Mouse (Mus musculus) liver, embryonic 15.5 days (tissue): ENCODE measurements around the gene Tmco4. TPM values are rescaled to one million over a fixed set of nuclear protein-coding genes. Genes with fewer than 3 reads are reported as not detected.
A peak's percentile ranks its signal among the peaks of the same experiment; 100 is the strongest.

Source experiments
- ATAC-seq: fragments of 200-750 bp; cut with Nextera tagmentation; 2 replicates; pipeline ENCODE4 v1.8.0; 2017; ENCODE audit warnings: moderate number of reproducible peaks, mild to moderate bottlenecking, moderate library complexity; ENCODE audit not compliant: insufficient read depth
- H3K27ac ChIP-seq: fragments of 300-500 bp; sonication (generic); replicated peaks from 2 replicates; pipeline ENCODE4 v1.5.1; 2015; ENCODE audit warnings: mild to moderate bottlenecking, inconsistent platforms
- H3K27me3 ChIP-seq: fragments of 300-500 bp; sonication (generic); 2 replicates; pipeline ENCODE4 v1.6.1; 2015; ENCODE audit warnings: mild to moderate bottlenecking, inconsistent platforms
- H3K36me3 ChIP-seq: fragments of 300-500 bp; sonication (generic); replicated peaks from 2 replicates; pipeline ENCODE4 v1.6.1; 2015; ENCODE audit warnings: moderate library complexity, mild to moderate bottlenecking, inconsistent platforms
- H3K4me1 ChIP-seq: fragments of 300-500 bp; sonication (generic); replicated peaks from 2 replicates; pipeline ENCODE4 v1.6.1; 2015; ENCODE audit warnings: inconsistent platforms
- H3K4me2 ChIP-seq: fragments of 300-500 bp; sonication (generic); 2 replicates; pipeline ENCODE4 v1.6.1; 2015; ENCODE audit warnings: moderate library complexity, mild to moderate bottlenecking, inconsistent platforms
- H3K4me3 ChIP-seq: fragments of 300-500 bp; sonication (generic); replicated peaks from 2 replicates; pipeline ENCODE4 v1.5.1; 2015; ENCODE audit warnings: mild to moderate bottlenecking, inconsistent platforms
- H3K9ac ChIP-seq: fragments of 300-500 bp; sonication (generic); 2 replicates; pipeline ENCODE4 v1.6.1; 2015; ENCODE audit warnings: moderate library complexity, mild to moderate bottlenecking, inconsistent platforms
- H3K9me3 ChIP-seq: fragments of 300-500 bp; sonication (generic); replicated peaks from 2 replicates; pipeline ENCODE4 v1.6.1; 2016; ENCODE audit warnings: inconsistent platforms
- WGBS: fragments of 180-500 bp; shearing (Covaris S2); methylation state at CpG from one replicate; pipeline ENCODE4 v1.1.7; 2015; ENCODE audit warnings: mixed read lengths; ENCODE audit not compliant: insufficient replicate concordance; 5-methylcytosine and 5-hydroxymethylcytosine counted together
- polyA plus RNA-seq: library from polyadenylated mRNA; unstranded; fragments of >200 nt; fragmentation: Nextera tagmentation; extraction: Ambion mirVana; gene quantifications from 2 replicates; pipeline ENCODE4 v1.2.1, GENCODE M21; 2015

Tmco4 gene
- polyA plus RNA-seq, 1 experiment from 2014 or later: 2.9 TPM

- no peaks in the 10 kb centered on the region for H3K4me1 ChIP-seq
- H3K9ac ChIP-seq: no peak overlapping the region
- no peaks in the 10 kb centered on the region for H3K27me3 ChIP-seq
- peaks cover 5% of the 10 kb centered on the region; the same call in 1 of the 2 replicates for H3K36me3 ChIP-seq
- 61% methylated on average over 2 of the region's 2 CpGs for WGBS
- H3K9me3 ChIP-seq: no peaks in the 10 kb centered on the region
- H3K4me2 ChIP-seq: no peak overlapping the region
- no peak overlapping the region for H3K4me3 ChIP-seq
- H3K27ac ChIP-seq: no peak overlapping the region
- ATAC-seq: no peak
These were observed 28.3 kb downstream of the Tmco4 start for GRCm38 (mm10) chr4:139001026-139001425.

- no peaks in the 10 kb centered on the region for H3K27me3 ChIP-seq
- H3K4me2 ChIP-seq: no peak overlapping the region
- no peak overlapping the region for H3K9ac ChIP-seq
- no peaks in the 10 kb centered on the region for H3K4me1 ChIP-seq
- 15% methylated on average over 6 of the region's 6 CpGs for WGBS
- no peak overlapping the region for H3K4me3 ChIP-seq
- H3K27ac ChIP-seq: no peak overlapping the region
- H3K9me3 ChIP-seq: no peaks in the 10 kb centered on the region
- no peak for ATAC-seq
- H3K36me3 ChIP-seq: peaks cover 5% of the 10 kb centered on the region; the same call in 1 of the 2 replicates
These were observed 28.7 kb downstream of the Tmco4 start for GRCm38 (mm10) chr4:139001433-139001832.

DNA sequence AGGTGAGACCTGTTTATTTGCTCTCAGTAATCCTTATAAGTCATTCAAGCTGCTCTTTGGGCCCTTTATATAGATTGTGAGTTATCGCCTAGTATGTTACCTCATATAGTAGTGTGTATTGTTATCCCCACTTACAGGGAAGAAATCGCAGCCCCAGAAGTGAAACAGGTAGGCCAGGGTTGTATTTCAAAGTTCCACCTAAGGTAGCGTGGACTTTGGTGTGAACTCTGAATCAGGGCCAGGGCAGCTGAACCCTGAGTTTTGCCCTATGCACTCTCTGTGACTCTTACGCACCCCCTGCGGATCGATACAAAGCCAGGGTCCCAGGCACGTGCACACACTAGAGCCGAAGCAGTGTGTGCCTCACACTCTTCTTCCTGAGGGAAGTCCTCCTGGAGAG lies 31.4 kb downstream of the Tmco4 start:
- no peak for ATAC-seq
- no peak overlapping the region for H3K27ac ChIP-seq
- no peaks in the 10 kb centered on the region for H3K4me1 ChIP-seq
- no peak overlapping the region for H3K9ac ChIP-seq
- WGBS: 64% methylated on average over 8 of the region's 8 CpGs
- no peak overlapping the region for H3K4me3 ChIP-seq
- H3K4me2 ChIP-seq: no peak overlapping the region
- H3K27me3 ChIP-seq: no peaks in the 10 kb centered on the region
- H3K9me3 ChIP-seq: no peaks in the 10 kb centered on the region
- no peaks in the 10 kb centered on the region for H3K36me3 ChIP-seq

- Histone ChIP-seq H3K9me3 (no peaks in the 10 kb centered on the region), H3K27me3 (no peaks in the 10 kb centered on the region), H3K4me3 (no peak overlapping the region), H3K4me2 (no peak overlapping the region), H3K9ac (no peak overlapping the region), H3K4me1 (no peaks in the 10 kb centered on the region), H3K36me3 (no peaks in the 10 kb centered on the region), H3K27ac (no peak overlapping the region)
- no peak for ATAC-seq
- 46% methylated on average over 6 of the region's 6 CpGs for WGBS
These were observed 32.5 kb downstream of the Tmco4 start for GRCm38 (mm10) chr4:139005214-139005613.

GRCm38 (mm10) chr4:139007353-139007752 lies 34.7 kb downstream of the Tmco4 start:
- Histone ChIP-seq H3K27me3 (no peaks in the 10 kb centered on the region), H3K4me1 (no peaks in the 10 kb centered on the region), H3K27ac (no peak overlapping the region), H3K9me3 (no peaks in the 10 kb centered on the region), H3K36me3 (no peaks in the 10 kb centered on the region), H3K9ac (no peak overlapping the region), H3K4me3 (no peak overlapping the region), H3K4me2 (no peak overlapping the region)
- ATAC-seq: no peak
- 66% methylated on average over 3 of the region's 3 CpGs for WGBS

GRCm38 (mm10) chr4:139007981-139008536 lies 35.4 kb downstream of the Tmco4 start:
- 43% methylated on average over 6 of the region's 6 CpGs for WGBS
- H3K9me3 ChIP-seq: no peaks in the 10 kb centered on the region
- no peak overlapping the region for H3K4me3 ChIP-seq
- no peak overlapping the region for H3K9ac ChIP-seq
- no peaks in the 10 kb centered on the region for H3K27me3 ChIP-seq
- ATAC-seq: no peak
- no peaks in the 10 kb centered on the region for H3K36me3 ChIP-seq
- H3K4me1 ChIP-seq: no peaks in the 10 kb centered on the region
- H3K27ac ChIP-seq: no peak overlapping the region
- no peak overlapping the region for H3K4me2 ChIP-seq

DNA sequence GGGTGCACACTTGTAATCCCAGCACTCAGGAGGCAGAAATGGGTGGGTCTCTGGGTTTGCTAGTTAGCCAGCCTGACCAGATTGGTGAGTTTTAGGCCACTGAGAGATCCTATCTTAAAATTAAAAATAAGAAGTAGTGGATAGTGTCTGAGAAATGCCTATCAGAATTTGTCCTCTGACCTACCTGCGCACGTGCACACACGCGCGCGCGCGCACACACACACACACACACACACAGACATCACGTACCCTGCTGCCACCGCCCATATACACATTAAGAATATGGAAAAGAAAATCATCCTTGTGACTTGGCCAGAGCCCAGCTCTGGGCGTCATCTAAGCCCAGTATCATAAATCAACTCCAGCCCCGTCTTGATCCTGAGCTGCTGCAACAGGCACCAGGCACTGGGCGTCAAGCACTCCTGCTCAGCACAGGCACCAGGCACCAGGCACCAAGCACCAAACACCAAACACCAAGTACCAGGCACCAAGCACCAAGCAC lies 38.6 kb downstream of the Tmco4 start:
- Histone ChIP-seq H3K27me3 (no peaks in the 10 kb centered on the region), H3K9me3 (no peaks in the 10 kb centered on the region), H3K36me3 (no peaks in the 10 kb centered on the region), H3K4me2 (no peak overlapping the region), H3K27ac (no peak overlapping the region), H3K4me1 (no peaks in the 10 kb centered on the region), H3K9ac (no peak overlapping the region), H3K4me3 (no peak overlapping the region)
- 87% methylated on average over 13 of the region's 13 CpGs for WGBS
- ATAC-seq: no peak

DNA sequence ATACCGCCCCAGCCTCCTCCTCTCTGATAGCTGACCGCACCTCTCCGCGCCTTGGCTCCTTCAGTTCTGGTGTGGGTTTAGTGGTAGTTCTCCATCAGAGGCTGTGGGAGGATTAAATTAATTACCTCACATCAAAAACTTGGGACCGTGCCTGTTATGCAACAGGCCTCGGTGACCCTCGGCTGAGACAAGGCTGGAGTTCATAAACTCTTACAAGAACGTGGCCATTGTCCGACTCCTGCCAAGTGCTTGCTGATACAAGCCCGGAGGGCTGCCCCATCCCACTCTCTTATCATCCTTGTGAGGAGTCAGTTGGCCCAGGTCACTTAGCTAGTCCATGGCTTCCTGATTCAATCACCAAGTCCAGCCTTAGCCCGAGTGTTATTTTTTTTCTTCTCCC lies 40.6 kb downstream of the Tmco4 start:
- H3K4me1 ChIP-seq: no peaks in the 10 kb centered on the region
- no peaks in the 10 kb centered on the region for H3K36me3 ChIP-seq
- no peaks in the 10 kb centered on the region for H3K9me3 ChIP-seq
- ATAC-seq: no peak
- H3K27ac ChIP-seq: no peak overlapping the region
- WGBS: 81% methylated on average over 11 of the region's 11 CpGs
- H3K4me3 ChIP-seq: no peak overlapping the region
- no peak overlapping the region for H3K4me2 ChIP-seq
- no peak overlapping the region for H3K9ac ChIP-seq
- no peaks in the 10 kb centered on the region for H3K27me3 ChIP-seq

GRCm38 (mm10) chr4:139014793-139015192 lies 42.1 kb downstream of the Tmco4 start:
- Histone ChIP-seq H3K4me1 (peaks cover 5% of the 10 kb centered on the region), H3K9ac (no peak overlapping the region), H3K4me2 (no peak overlapping the region), H3K9me3 (no peaks in the 10 kb centered on the region), H3K36me3 (no peaks in the 10 kb centered on the region), H3K27ac (no peak overlapping the region), H3K4me3 (no peak overlapping the region), H3K27me3 (no peaks in the 10 kb centered on the region)
- WGBS: 60% methylated on average over 6 of the region's 6 CpGs
- no peak for ATAC-seq

DNA sequence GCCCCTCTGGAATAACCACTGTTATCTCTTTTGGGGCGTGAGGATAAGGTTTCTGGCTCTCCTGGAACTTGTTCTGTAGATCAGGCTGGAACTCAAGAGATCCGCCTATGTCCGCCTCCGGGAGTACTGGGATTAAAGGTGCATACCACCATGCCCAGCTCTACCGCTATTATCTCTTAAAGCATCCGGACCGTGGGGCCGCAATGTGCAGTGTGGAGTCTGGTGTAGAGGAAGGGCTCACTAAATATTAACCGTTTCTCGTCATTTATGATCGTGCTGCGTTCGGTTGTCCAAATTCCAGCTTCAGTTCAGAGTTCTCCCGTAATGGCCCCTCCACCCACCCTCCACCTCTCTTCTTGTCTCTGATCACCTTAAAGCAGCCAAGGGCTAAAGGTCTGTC lies 45.7 kb downstream of the Tmco4 start:
- no peak overlapping the region for H3K4me2 ChIP-seq
- peaks cover 7% of the 10 kb centered on the region for H3K4me1 ChIP-seq
- WGBS: 67% methylated on average over 14 of the region's 14 CpGs
- no peaks in the 10 kb centered on the region for H3K9me3 ChIP-seq
- H3K27ac ChIP-seq: no peak overlapping the region
- H3K36me3 ChIP-seq: no peaks in the 10 kb centered on the region
- H3K9ac ChIP-seq: no peak overlapping the region
- no peaks in the 10 kb centered on the region for H3K27me3 ChIP-seq
- H3K4me3 ChIP-seq: no peak overlapping the region
- ATAC-seq: no peak

GRCm38 (mm10) chr4:139018976-139019375 lies 46.3 kb downstream of the Tmco4 start:
- no peaks in the 10 kb centered on the region for H3K9me3 ChIP-seq
- H3K27me3 ChIP-seq: no peaks in the 10 kb centered on the region
- H3K4me3 ChIP-seq: no peak overlapping the region
- no peak overlapping the region for H3K9ac ChIP-seq
- H3K4me1 ChIP-seq: peaks cover 7% of the 10 kb centered on the region
- H3K27ac ChIP-seq: no peak overlapping the region
- no peak for ATAC-seq
- H3K4me2 ChIP-seq: no peak overlapping the region
- WGBS: 66% methylated on average over 4 of the region's 4 CpGs
- no peaks in the 10 kb centered on the region for H3K36me3 ChIP-seq

GRCm38 (mm10) chr4:139019413-139019812 lies 46.7 kb downstream of the Tmco4 start:
- no peaks in the 10 kb centered on the region for H3K27me3 ChIP-seq
- no peak overlapping the region; the same call in 1 of the 2 replicates for H3K4me2 ChIP-seq
- peak; percentile 76 for ATAC-seq
- H3K9ac ChIP-seq: no peak overlapping the region
- no peak overlapping the region for H3K27ac ChIP-seq
- H3K4me3 ChIP-seq: no peak overlapping the region
- no peaks in the 10 kb centered on the region for H3K36me3 ChIP-seq
- H3K9me3 ChIP-seq: no peaks in the 10 kb centered on the region
- peaks cover 7% of the 10 kb centered on the region for H3K4me1 ChIP-seq
- 14% methylated on average over 13 of the region's 13 CpGs for WGBS
